ENCODE assay signal across 16 mouse cellular contexts in genomic region chr3:38569001-38569400, GRCm38 (mm10).
DNase-seq lines count a peak whose midpoint lies in the region; ATAC-seq and TF ChIP-seq lines count a peak whose summit lies in the region.
"Had no signal": no experiment of that assay in that cellular context is flagged by ENCODE, and none has a peak within 500 bp of the region (broad histone marks: within the 10 kb centered on the region; RNA-seq: fewer than 3 reads in every experiment).

No protein-coding gene starts in this region.

- no peak for ATAC-seq in forebrain, postnatal 0 days
- no peak; the same call in 1 of the 2 replicates for ATAC-seq in heart, embryonic 14.5 days (ENCODE audit: insufficient number of reproducible peaks, insufficient read depth, low FRiP score, low read depth)
- ATAC-seq in lung, postnatal 0 days: no peak
- ATAC-seq: intestine, postnatal 0 days had no signal

- no peaks in the 10 kb centered on the region for H3K9me3 ChIP-seq in forebrain, embryonic 10.5 days
- H3K9me3 ChIP-seq in forebrain, postnatal 0 days (ENCODE audit: low read length): no peaks in the 10 kb centered on the region
- no peaks in the 10 kb centered on the region for H3K9me3 ChIP-seq in heart, embryonic 14.5 days (ENCODE audit: control insufficient read depth, low read length)
- H3K9me3 ChIP-seq in lung, postnatal 0 days (ENCODE audit: low read length): no peaks in the 10 kb centered on the region
- H3K9me3 ChIP-seq: embryonic facial prominence, embryonic 15.5 days; limb, embryonic 12.5 days had no signal

- no peak overlapping the region for H3K9ac ChIP-seq in forebrain, postnatal 0 days
- no peak overlapping the region for H3K9ac ChIP-seq in heart, embryonic 14.5 days (ENCODE audit: low read length)
- no peak overlapping the region for H3K9ac ChIP-seq in lung, postnatal 0 days (replicated peaks; ENCODE audit: low read depth)
- H3K9ac ChIP-seq: embryonic facial prominence, embryonic 15.5 days; limb, embryonic 12.5 days; liver, embryonic 14.5 days had no signal

- WGBS in forebrain, embryonic 10.5 days: 67% methylated on average over 6 of the region's 6 CpGs
- WGBS in forebrain, postnatal 0 days: 71% methylated on average over 6 of the region's 6 CpGs
- 32% methylated on average over 6 of the region's 6 CpGs for WGBS in heart, embryonic 14.5 days
- 35% methylated on average over 6 of the region's 6 CpGs for WGBS in lung, postnatal 0 days

- H3K27ac ChIP-seq in forebrain, embryonic 10.5 days: peak overlapping the region; percentile 68
- H3K27ac ChIP-seq in forebrain, postnatal 0 days (ENCODE audit: low read depth, low read length): no peak overlapping the region
- H3K27ac ChIP-seq in heart, embryonic 14.5 days (replicated peaks in 1 of 2; ENCODE audit: control insufficient read depth in 1 of 2, insufficient read depth in 1 of 2, low read depth in 2 of 2, low read length in 2 of 2): no peak overlapping the region
- no peak overlapping the region for H3K27ac ChIP-seq in lung, postnatal 0 days (ENCODE audit: low read length)
- H3K27ac ChIP-seq: embryonic facial prominence, embryonic 15.5 days; limb, embryonic 12.5 days; liver, embryonic 14.5 days had no signal

- no peak for TF ChIP-seq EP300 in lung, postnatal 0 days (IDR thresholded peaks at IDR 0.05)

- TF ChIP-seq CTCF in forebrain, postnatal 0 days (IDR thresholded peaks at IDR 0.05; ENCODE audit: low read depth): no peak
- no peak for TF ChIP-seq CTCF in lung, postnatal 0 days (IDR thresholded peaks at IDR 0.05)

- no peak overlapping the region for H3K4me2 ChIP-seq in forebrain, postnatal 0 days (ENCODE audit: low read depth)
- peak overlapping the region; percentile 22; the same call in 1 of the 2 replicates for H3K4me2 ChIP-seq in heart, embryonic 14.5 days (ENCODE audit: low read length)
- H3K4me2 ChIP-seq in lung, postnatal 0 days (replicated peaks; ENCODE audit: low read depth, low read length): no peak overlapping the region
- H3K4me2 ChIP-seq: embryonic facial prominence, embryonic 15.5 days; limb, embryonic 12.5 days had no signal

- no peak for DNase-seq in forebrain, embryonic 10.5 days (ENCODE audit: extremely low spot score, low spot score)
- DNase-seq in forebrain, postnatal 0 days: no peak
- DNase-seq in heart, postnatal 4 days: no peak
- peak; percentile 28 for DNase-seq in ovary, postnatal 36 days (ENCODE audit: low spot score)
- no peak for DNase-seq in ovary, postnatal 14 days (ENCODE audit: low spot score)
- DNase-seq in naive thymus-derived CD4-positive, alpha-beta T cell, adult 2 months (ENCODE audit: low read depth): peak; percentile 6
- no peak for DNase-seq in lung, postnatal 0 days (ENCODE audit: low spot score)
- DNase-seq: cerebellum, adult 2 months; gastrocnemius, postnatal 10 days; kidney, postnatal 10 days; lung, postnatal 14 days had no signal

- H3K36me3 ChIP-seq in forebrain, embryonic 10.5 days (replicated peaks): no peaks in the 10 kb centered on the region
- H3K36me3 ChIP-seq in forebrain, postnatal 0 days (ENCODE audit: insufficient read depth): no peaks in the 10 kb centered on the region
- H3K36me3 ChIP-seq in heart, embryonic 14.5 days (ENCODE audit: control insufficient read depth, insufficient read depth, low read length): no peaks in the 10 kb centered on the region
- no peaks in the 10 kb centered on the region for H3K36me3 ChIP-seq in lung, postnatal 0 days (ENCODE audit: insufficient read depth, low read length)
- H3K36me3 ChIP-seq: embryonic facial prominence, embryonic 15.5 days; limb, embryonic 12.5 days had no signal

- peaks cover 28% of the 10 kb centered on the region for H3K4me1 ChIP-seq in forebrain, embryonic 10.5 days
- H3K4me1 ChIP-seq in forebrain, postnatal 0 days (ENCODE audit: insufficient read depth): no peaks in the 10 kb centered on the region
- peaks cover 0 to 9% of the 10 kb centered on the region in 2 experiments; a peak in 3 of 4 replicates for H3K4me1 ChIP-seq in heart, embryonic 14.5 days (ENCODE audit: control insufficient read depth in 2 of 2, insufficient read depth in 2 of 2, low read length in 2 of 2)
- no peaks in the 10 kb centered on the region for H3K4me1 ChIP-seq in lung, postnatal 0 days (ENCODE audit: insufficient read depth, low read depth, low read length)
- H3K4me1 ChIP-seq: limb, embryonic 12.5 days had no signal

- no peak overlapping the region for H3K4me3 ChIP-seq in forebrain, embryonic 10.5 days
- no peak overlapping the region for H3K4me3 ChIP-seq in forebrain, postnatal 0 days (ENCODE audit: low read depth, low read length)
- H3K4me3 ChIP-seq in heart, embryonic 14.5 days (ENCODE audit: control insufficient read depth in 1 of 2, insufficient read depth in 1 of 2, low read depth in 1 of 2, low read length in 2 of 2): no peak overlapping the region
- H3K4me3 ChIP-seq in lung, postnatal 0 days (ENCODE audit: low read depth, low read length): no peak overlapping the region
- H3K4me3 ChIP-seq: embryonic facial prominence, embryonic 15.5 days; limb, embryonic 12.5 days had no signal

- H3K27me3 ChIP-seq in forebrain, embryonic 10.5 days (ENCODE audit: poor library complexity, severe bottlenecking): no peaks in the 10 kb centered on the region
- no peaks in the 10 kb centered on the region for H3K27me3 ChIP-seq in forebrain, postnatal 0 days (ENCODE audit: insufficient read depth, low read length)
- H3K27me3 ChIP-seq in heart, embryonic 14.5 days (ENCODE audit: control insufficient read depth, insufficient read depth, low read length): no peaks in the 10 kb centered on the region
- H3K27me3 ChIP-seq in lung, postnatal 0 days (replicated peaks; ENCODE audit: insufficient read depth, low read length): no peaks in the 10 kb centered on the region
- H3K27me3 ChIP-seq: embryonic facial prominence, embryonic 15.5 days; limb, embryonic 12.5 days had no signal

Comparison
In these comparisons a context has a peak if more than half of its experiments do, and no peak if none do; other contexts are left out.
1. DNase-seq: peak in ovary, postnatal 36 days (single experiment) and naive thymus-derived CD4-positive, alpha-beta T cell, adult 2 months (single experiment); none in forebrain, embryonic 10.5 days (single experiment), forebrain, postnatal 0 days (single experiment), heart, postnatal 4 days (single experiment), ovary, postnatal 14 days (single experiment) and lung, postnatal 0 days (single experiment).